Mouse (Mus musculus): ENCODE results near the gene Gsdme. TPM values are rescaled to one million over a fixed set of nuclear protein-coding genes. Genes with fewer than 3 reads are reported as not detected.
A peak's percentile ranks its signal among the peaks of the same experiment; 100 is the strongest.

The Gsdme gene
- polyA plus RNA-seq, 2 experiments = 0.70 to 9.5 TPM

DNA sequence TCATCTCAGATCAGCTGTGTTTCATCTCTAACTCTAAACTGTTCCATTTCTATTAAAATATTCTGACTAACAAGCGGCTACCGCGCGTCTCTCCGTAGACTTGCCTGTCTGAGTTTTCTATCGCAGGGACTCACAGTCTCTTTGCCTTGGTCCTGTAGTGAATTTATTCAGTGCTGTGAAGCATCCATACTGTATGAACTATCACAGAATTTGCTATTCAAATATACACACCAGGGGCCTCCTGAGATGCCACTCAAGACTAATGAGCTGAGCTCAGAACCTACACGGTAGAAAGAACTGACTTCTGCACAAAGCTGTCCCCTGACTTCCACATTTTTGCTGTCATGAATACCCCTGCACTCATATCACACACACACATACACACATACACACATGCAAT, 37.5 kb upstream of the Gsdme start:
- no peak overlapping the region for H3K4me3 ChIP-seq (ENCODE audit: insufficient read depth in 1 of 2, low read depth in 2 of 2, low read length in 2 of 2)
- H3K36me3 ChIP-seq (replicated peaks; ENCODE audit: control insufficient read depth, insufficient read depth, low read depth) = no peaks in the 10 kb centered on the region
- TF ChIP-seq CTCF (IDR thresholded peaks at IDR 0.05; ENCODE audit: low read depth) (no peak), EP300 (IDR thresholded peaks at IDR 0.05; ENCODE audit: low read depth) (no peak)
- no peak overlapping the region for H3K4me2 ChIP-seq (ENCODE audit: low read depth)
- no peak overlapping the region for H3K27ac ChIP-seq
- no peak overlapping the region for H3K9ac ChIP-seq (replicated peaks)
- H3K27me3 ChIP-seq (ENCODE audit: control insufficient read depth, insufficient read depth, low read length) = no peaks in the 10 kb centered on the region
- no peaks in the 10 kb centered on the region; a peak in 1 of 4 replicates for H3K4me1 ChIP-seq (replicated peaks; ENCODE audit: control insufficient read depth in 2 of 2, insufficient read depth in 2 of 2, low read length in 1 of 2)
- DNase-seq (ENCODE audit: low read depth in 3 of 3, low spot score in 3 of 3) (no peak), ATAC-seq (ENCODE audit: insufficient read depth) (no peak)
- no peaks in the 10 kb centered on the region for H3K9me3 ChIP-seq (ENCODE audit: control insufficient read depth, low read length)
- WGBS (ENCODE audit: insufficient replicate concordance) = 80% methylated on average over 7 of the region's 7 CpGs

- no peak for ATAC-seq (ENCODE audit: insufficient read depth)
- no peak overlapping the region for H3K27ac ChIP-seq
- TF ChIP-seq EP300 (IDR thresholded peaks at IDR 0.05; ENCODE audit: low read depth) (no peak), CTCF (IDR thresholded peaks at IDR 0.05; ENCODE audit: low read depth) (no peak)
- no peak for DNase-seq (ENCODE audit: low read depth in 3 of 3, low spot score in 3 of 3)
- H3K4me3 ChIP-seq (ENCODE audit: insufficient read depth in 1 of 2, low read depth in 2 of 2, low read length in 2 of 2) = no peak overlapping the region
- no peaks in the 10 kb centered on the region for H3K36me3 ChIP-seq (replicated peaks; ENCODE audit: control insufficient read depth, insufficient read depth, low read depth)
- H3K4me1 ChIP-seq (replicated peaks; ENCODE audit: control insufficient read depth in 2 of 2, insufficient read depth in 2 of 2, low read length in 1 of 2) = no peaks in the 10 kb centered on the region; a peak in 1 of 4 replicates
- 67% methylated on average over 6 of the region's 6 CpGs for whole genome bisulfite sequencing (ENCODE audit: insufficient replicate concordance)
- H3K9ac ChIP-seq (replicated peaks) = no peak overlapping the region
- no peak overlapping the region for H3K4me2 ChIP-seq (ENCODE audit: low read depth)
- H3K27me3 ChIP-seq (ENCODE audit: control insufficient read depth, insufficient read depth, low read length) = no peaks in the 10 kb centered on the region
- H3K9me3 ChIP-seq (ENCODE audit: control insufficient read depth, low read length) = no peaks in the 10 kb centered on the region
Observed at GRCm38 (mm10) chr6:50300622-50301021, 37.0 kb upstream of the Gsdme start.

- Histone ChIP-seq H3K4me2 (ENCODE audit: low read depth) (no peak overlapping the region), H3K9ac (replicated peaks) (no peak overlapping the region), H3K27ac (no peak overlapping the region), H3K4me3 (ENCODE audit: insufficient read depth in 1 of 2, low read depth in 2 of 2, low read length in 2 of 2) (no peak overlapping the region), H3K9me3 (ENCODE audit: control insufficient read depth, low read length) (no peaks in the 10 kb centered on the region), H3K27me3 (ENCODE audit: control insufficient read depth, insufficient read depth, low read length) (no peaks in the 10 kb centered on the region), H3K4me1 (replicated peaks; ENCODE audit: control insufficient read depth in 2 of 2, insufficient read depth in 2 of 2, low read length in 1 of 2) (no peaks in the 10 kb centered on the region; a peak in 1 of 4 replicates), H3K36me3 (replicated peaks; ENCODE audit: control insufficient read depth, insufficient read depth, low read depth) (no peaks in the 10 kb centered on the region)
- TF ChIP-seq EP300 (IDR thresholded peaks at IDR 0.05; ENCODE audit: low read depth) = no peak
- TF ChIP-seq CTCF (IDR thresholded peaks at IDR 0.05; ENCODE audit: low read depth) = peak; percentile 27
- WGBS (ENCODE audit: insufficient replicate concordance) = 70% methylated on average over 7 of the region's 7 CpGs
- no peak for DNase-seq (ENCODE audit: low read depth in 3 of 3, low spot score in 3 of 3)
- ATAC-seq (ENCODE audit: insufficient read depth) = no peak
Observed at GRCm38 (mm10) chr6:50299071-50299470, 35.4 kb upstream of the Gsdme start.

DNA sequence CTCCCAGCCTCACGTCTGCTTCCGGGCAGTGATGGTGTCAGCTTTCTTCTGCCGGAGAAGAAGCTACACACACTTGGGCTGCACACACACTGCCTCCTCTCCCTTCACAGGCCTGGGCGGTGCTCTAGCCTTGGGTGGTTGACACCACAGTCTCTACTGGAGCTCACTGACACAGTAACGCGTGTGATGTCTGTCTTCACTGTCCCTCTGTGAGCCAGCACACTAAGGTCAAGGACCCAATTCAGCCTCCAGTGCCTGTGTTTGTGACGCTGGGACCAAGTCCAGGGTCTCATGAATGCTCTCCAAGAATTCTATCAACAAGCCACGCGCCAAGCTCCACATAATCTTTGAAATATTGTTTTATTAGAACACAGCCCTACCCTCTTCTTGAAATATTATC, 34.0 kb upstream of the Gsdme start:
- Histone ChIP-seq H3K9me3 (ENCODE audit: control insufficient read depth, low read length) (no peaks in the 10 kb centered on the region), H3K4me2 (ENCODE audit: low read depth) (no peak overlapping the region), H3K36me3 (replicated peaks; ENCODE audit: control insufficient read depth, insufficient read depth, low read depth) (no peaks in the 10 kb centered on the region), H3K27me3 (ENCODE audit: control insufficient read depth, insufficient read depth, low read length) (no peaks in the 10 kb centered on the region), H3K27ac (no peak overlapping the region), H3K9ac (replicated peaks) (no peak overlapping the region), H3K4me1 (replicated peaks; ENCODE audit: control insufficient read depth in 2 of 2, insufficient read depth in 2 of 2, low read length in 1 of 2) (no peaks in the 10 kb centered on the region; a peak in 1 of 4 replicates), H3K4me3 (ENCODE audit: insufficient read depth in 1 of 2, low read depth in 2 of 2, low read length in 2 of 2) (no peak overlapping the region)
- no peak for DNase-seq (ENCODE audit: low read depth in 3 of 3, low spot score in 3 of 3)
- TF ChIP-seq CTCF (IDR thresholded peaks at IDR 0.05; ENCODE audit: low read depth) (no peak), EP300 (IDR thresholded peaks at IDR 0.05; ENCODE audit: low read depth) (no peak)
- 81% methylated on average over 9 of the region's 9 CpGs for WGBS (ENCODE audit: insufficient replicate concordance)
- ATAC-seq (ENCODE audit: insufficient read depth) = no peak

GRCm38 (mm10) chr6:50295136-50295535, 31.5 kb upstream of the Gsdme start:
- H3K4me3 ChIP-seq (ENCODE audit: insufficient read depth in 1 of 2, low read depth in 2 of 2, low read length in 2 of 2) = no peak overlapping the region
- DNase-seq (ENCODE audit: low read depth in 3 of 3, low spot score in 3 of 3) = no peak
- no peak overlapping the region for H3K4me2 ChIP-seq (ENCODE audit: low read depth)
- ATAC-seq (ENCODE audit: insufficient read depth) = no peak
- no peak overlapping the region for H3K9ac ChIP-seq (replicated peaks)
- 48% methylated on average over 10 of the region's 10 CpGs for WGBS (ENCODE audit: insufficient replicate concordance)
- no peaks in the 10 kb centered on the region for H3K9me3 ChIP-seq (ENCODE audit: control insufficient read depth, low read length)
- H3K27me3 ChIP-seq (ENCODE audit: control insufficient read depth, insufficient read depth, low read length) = no peaks in the 10 kb centered on the region
- TF ChIP-seq EP300 (IDR thresholded peaks at IDR 0.05; ENCODE audit: low read depth) (no peak), CTCF (IDR thresholded peaks at IDR 0.05; ENCODE audit: low read depth) (no peak)
- H3K36me3 ChIP-seq (replicated peaks; ENCODE audit: control insufficient read depth, insufficient read depth, low read depth) = no peaks in the 10 kb centered on the region
- H3K27ac ChIP-seq = no peak overlapping the region
- peaks cover 0 to 4% of the 10 kb centered on the region in 2 experiments; a peak in 2 of 4 replicates for H3K4me1 ChIP-seq (replicated peaks; ENCODE audit: control insufficient read depth in 2 of 2, insufficient read depth in 2 of 2, low read length in 1 of 2)

Measured in liver, embryonic 14.5 days (tissue).